Mouse (Mus musculus) cerebellum, adult 11 months (tissue): ENCODE results near the gene Nenf.

Experiments
- DNase-seq: peaks from one replicate; pipeline ENCODE4 v3.0.0; 2022

Gene Nenf

DNA sequence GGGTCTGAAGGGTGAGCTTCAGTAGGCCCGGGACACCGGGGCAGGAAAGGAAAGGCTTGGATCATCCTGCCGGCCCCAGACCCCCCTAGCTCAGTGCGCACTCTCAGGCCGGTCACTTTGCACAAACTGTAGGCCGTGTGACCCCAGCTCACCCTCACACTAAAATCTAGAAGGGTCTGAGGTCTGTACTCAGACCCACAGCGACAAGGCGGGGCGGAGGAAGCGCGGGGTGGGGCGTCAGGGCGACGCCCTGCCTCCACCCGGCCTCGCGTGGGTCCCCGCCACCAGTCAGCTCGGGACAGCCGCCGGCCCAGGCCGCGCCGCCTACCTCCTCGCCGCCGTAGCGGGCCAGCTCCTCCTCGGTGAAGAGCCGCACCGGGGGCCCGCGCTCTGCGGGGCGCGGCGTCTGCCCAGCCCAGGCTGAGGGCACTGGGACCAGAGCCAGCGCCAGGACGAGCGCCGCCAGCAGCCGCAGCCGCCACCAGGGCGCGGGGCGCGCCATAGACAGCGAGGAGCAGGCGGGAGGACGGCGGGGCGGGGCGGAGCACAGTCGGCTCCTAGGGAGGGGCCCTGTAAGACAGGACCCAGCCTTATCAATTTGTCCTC lies at the start of gene Nenf:
Gene Nenf, minus strand, starts transcription at position 604 of the 606 bp plus-strand sequence.
- peak; percentile 80 for DNase-seq

DNA sequence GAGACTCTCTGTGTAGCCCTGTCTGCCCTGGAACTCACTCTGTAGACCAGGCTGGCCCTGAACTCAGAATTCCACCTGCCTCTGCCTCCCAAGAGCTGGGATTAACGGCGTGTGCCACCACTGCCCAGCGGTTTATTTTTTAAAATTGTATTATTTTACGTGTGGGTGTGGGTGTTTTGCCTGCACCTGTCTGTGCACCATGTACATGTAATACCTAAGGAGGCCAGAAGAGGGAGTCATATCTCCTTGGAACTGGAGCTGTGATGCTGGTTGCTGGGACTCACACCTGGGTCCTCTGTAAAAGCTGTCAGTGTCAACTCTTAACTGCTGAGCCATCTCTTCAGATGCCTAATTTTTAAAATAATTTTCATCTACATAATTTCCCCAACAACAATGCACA lies 46.5 kb upstream of the Nenf start:
- DNase-seq = no peak

DNA sequence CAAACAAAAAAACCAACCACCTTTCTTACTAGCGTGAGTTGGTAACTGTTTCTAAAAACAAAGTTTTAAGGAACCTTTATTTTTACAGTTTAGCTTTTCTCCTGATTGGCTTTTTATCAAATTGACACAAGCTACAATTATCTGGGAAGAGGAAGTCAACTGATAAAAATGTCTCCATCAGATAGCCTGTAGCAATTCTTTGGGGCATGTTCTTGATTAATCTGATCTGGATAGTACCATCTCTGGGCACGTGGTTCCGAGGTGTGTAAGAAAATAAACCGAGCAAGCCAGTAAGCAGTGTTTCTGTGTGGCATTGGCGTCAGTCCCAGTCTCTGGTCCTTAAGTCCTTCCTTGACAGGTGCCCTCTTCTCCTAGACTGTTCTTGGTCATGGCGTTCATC lies 44.4 kb upstream of the Nenf start:
- no peak for DNase-seq

DNA sequence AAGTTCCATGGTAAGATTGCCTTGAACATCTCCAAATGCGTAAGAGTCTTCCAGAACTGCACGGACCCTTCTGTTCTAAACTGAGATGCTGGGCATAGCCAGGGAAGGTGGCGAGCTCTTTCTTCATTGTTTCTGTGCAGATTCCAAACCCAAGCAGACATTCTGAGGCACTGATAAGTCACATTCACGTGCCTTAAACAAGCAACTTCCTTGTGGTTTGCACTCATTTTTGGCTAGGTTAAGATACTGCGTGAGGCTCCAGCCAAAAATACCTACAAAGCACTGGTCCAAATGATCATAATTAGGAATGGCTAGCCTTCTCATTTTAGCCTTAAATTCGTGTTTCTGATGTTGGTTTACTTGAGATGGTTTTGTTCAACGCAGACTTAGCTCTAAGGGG lies 41.5 kb upstream of the Nenf start:
- no peak for DNase-seq

DNA sequence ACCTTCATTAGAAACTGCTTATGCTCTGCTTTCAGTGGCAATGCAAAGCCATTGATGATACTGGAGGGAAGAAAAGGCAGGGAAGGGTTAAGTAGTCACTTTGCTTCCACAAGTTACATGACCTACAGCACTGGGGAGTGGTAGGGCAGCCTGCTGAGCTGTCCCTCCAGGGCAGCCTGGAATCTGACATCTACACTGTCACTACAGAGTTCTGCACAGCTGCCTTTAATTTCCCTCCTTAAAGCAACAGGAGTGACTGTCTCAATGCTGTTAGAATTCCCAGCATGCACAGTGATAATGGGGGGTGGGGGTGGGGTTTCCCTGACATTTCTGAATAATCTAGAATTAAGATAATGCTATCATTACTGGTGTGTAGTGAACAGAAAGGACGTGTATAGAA lies 38.9 kb upstream of the Nenf start:
- DNase-seq = no peak

DNA sequence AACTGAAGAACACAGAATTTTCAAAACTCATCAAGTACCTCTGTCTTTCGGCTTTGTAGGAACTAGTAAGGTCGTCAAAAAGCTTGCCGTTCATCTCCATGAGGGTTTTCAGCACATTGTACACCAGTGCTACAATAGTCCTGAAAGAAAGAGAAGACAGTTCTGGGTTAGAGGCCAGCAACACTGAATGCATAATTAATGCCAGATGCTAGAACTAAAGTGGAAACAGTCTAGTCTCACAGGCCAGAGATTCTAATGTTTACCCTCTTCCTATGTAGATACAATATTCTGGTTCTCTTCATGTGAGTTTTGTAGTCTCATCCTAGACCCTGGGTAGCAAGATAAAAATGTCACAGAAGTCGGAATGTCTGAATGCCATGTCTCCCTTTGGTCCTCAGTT lies 35.8 kb upstream of the Nenf start:
- no peak for DNase-seq

DNA sequence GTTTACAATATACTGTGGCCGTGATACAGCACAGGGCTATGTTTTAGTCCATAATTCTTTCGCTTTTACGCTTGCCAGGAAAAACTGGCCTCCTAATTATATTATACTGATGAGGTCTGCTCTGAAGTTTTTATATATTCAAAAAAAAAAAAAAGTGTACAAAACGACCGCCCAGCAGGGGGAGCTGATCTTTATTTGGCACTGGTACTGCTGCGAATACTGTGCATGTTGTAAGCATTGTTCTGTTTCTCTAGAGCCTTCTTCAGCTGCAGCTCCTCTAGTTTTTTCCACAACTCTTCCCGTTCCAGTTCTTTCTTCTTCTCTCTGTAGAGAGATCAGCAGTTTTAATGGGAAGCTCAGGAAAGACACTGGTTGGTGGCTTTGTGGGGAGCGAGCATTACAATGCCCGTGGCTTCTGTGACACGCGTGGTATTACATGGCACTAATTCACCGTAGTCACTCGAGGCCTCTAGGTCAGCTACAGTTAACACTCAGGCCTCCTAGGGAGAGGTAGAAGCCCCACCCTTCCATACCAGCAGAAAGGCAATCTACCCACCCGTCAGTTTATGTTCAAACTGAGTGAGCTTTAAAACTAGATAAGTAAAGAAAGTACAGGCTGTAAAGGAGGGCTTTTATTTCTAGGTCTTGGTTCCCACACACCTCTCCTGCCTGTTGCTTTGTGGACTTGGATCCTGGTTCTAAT lies 34.9 kb upstream of the Nenf start:
- DNase-seq = no peak

DNA sequence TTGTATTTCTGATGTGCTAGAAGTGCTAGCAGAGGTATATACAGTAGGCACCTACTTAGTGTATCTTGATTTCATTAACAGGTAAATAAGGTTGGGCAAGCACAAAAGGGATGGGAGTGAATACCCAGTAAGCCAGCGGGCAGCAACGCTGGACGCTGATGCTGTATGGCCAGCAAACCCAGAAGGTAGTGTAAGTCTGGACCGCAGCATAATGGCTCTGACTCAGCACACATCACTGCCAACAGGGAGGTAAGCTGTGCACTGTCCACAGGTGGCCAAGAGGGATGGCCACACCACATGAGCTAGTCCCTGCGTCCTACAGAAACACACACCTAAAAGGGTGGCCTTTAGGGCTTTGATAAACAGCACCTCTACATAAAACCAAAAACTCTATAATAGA lies 32.4 kb upstream of the Nenf start:
- DNase-seq = no peak

DNA sequence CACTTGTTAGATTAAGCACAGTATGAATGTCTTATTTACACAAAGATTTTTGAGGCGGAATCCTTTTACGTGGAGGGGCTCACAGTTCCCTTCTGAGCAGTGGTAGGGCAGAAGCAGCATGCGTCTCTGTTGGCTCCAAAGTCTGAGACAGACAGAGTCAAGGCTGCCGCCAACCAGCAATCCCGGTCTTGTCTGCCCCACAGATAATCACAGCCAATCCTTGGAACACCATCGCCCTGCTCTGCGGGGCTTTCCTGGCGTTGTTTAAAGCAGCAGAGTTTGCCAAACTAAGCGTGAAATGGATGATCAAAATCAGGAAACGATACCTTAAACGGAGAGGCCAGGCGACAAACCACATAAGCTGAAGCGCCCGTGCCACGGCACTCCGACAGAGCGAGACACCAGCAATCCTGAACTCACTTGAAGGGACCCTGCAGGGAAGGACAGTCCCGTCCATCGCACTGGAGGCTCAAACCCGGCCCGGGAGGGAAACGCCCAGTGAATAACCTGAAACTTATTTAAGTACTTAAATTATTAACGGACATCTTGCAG lies 31.6 kb upstream of the Nenf start:
- DNase-seq = no peak

DNA sequence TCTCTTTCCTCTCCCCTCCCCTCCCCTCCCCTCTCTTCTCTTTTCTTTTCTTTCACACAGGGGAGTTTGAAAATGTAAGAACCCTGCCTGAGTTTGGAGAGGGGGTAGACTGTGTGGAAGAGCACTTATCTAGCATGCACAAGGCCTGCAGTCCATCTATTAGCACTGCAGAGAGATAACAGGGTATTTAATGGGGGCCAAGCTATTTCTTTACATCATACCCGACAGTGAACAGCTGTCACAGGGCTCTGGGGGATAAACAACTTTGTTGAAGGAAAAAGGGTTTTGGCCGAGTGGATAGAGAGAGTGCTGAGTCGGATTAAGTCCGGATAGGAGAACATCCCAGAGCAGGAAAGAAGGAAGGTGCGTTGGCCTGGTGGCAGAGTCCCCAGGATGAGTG lies 31.0 kb upstream of the Nenf start:
- DNase-seq = no peak

DNA sequence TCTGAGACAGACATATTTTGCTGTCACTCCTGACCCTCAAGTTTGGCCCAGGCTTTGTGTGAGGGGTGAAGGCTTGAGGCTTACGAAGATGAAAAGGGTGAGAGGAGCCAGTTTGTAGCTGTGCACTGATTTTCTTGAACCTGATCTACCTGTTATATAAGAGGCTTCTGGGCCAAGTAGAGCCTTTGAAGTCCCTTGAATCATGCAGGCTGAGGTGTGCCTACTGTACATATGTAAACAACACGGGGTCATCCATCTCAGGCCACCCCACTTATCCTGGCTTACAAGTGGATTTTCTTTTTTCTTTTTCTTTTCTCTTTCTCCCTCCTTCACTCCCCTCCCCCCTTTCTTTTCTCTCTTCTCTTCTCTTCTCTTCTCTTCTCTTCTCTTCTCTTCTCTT lies 30.6 kb upstream of the Nenf start:
- no peak for DNase-seq

DNA sequence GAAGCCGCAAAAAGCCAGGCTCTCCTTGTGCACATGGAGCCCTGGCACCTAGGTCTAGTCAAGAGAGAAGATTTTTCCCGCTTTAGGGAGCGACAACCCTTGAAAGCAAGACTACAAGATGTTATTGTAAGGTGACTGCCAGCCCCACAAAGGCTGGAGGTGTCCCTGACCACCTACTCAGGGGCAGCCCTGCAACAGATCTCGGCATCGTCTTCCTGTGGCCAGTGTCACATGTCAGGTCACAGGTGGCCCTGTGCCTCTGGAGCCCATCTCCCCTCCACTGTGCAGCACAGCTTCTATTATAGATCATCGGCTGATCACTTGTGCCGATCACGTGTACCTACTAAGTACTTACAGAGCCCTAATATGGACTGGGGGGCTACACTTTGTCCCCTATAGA lies 29.6 kb upstream of the Nenf start:
- DNase-seq = no peak

DNA sequence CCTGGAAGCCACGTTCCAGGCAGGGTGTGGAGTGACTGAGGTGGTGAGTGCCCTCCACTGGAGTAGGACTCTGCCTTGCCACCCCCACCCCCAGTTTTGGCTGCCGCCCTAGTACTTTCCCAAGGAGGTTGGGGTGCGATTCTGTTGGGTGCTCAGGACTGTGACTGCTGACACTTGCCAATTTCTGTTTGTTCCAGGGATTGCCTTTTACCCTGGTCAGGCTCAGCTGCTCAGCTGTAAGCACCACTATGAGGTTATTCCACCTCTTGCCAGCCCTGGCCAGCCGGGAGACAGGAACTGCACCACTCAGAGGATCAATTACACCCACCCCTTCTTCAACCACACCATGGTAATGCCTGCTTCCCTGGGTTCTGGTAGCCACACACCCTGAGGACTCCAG lies 22.5 kb upstream of the Nenf start:
- DNase-seq = no peak

DNA sequence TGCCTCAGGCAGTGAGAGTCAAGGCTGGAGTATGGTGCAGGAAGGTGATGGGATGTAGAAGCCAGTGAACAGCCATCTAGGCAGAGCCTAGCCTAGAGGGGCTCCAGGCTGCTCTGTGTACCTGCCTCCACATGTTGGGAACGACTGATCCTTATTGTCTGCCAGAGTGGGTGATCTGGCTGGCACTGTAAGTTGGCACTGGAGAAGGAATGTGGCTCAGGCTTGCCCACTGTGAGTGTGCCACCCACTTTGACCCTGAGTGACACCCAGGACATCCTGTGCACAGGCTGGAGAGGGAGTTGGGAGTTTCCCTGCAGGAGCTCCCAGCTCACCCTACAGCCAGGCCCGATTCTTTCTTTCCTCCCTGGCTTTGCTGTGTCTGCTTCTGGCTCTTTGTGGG lies 21.9 kb upstream of the Nenf start:
- DNase-seq = no peak

DNA sequence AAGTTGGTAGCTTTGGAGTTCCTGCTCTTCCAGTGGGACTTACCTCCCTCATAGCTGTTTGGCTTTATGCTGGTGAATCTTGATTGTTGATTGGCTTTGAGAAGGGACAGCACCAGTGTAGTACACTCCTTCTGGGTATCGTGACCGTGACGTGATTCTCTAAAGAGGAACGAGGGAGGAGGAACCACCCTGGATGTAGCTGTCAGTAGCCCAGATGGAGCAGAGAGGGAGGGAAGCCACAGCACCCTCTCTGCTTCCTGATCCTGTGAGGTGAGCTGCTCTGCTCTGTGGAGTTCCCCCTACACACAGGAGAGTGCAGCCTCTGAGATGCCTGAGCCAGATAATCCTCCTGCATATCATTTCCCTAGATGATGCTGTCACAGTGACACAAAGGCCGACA lies 16.5 kb upstream of the Nenf start:
- no peak for DNase-seq

DNA sequence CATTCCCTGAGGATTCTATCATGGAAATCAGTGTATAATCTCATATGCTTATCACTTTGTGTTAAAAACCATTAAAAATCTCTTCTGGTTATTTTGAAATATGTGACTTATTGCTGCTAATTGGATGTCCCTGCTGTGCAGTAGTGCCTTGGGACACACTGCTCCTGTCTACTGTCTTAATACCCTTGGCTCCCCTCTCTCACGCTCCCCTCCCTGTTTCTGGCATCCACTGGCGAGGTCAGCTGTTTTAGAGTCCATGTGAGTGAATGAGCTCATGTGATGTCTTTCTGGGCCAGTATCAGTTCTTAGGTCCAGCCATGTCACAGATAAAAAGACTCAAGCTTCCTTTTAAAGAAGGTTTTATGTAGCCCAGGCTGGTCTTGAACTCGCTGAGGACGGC lies 12.4 kb upstream of the Nenf start:
- DNase-seq = no peak

DNA sequence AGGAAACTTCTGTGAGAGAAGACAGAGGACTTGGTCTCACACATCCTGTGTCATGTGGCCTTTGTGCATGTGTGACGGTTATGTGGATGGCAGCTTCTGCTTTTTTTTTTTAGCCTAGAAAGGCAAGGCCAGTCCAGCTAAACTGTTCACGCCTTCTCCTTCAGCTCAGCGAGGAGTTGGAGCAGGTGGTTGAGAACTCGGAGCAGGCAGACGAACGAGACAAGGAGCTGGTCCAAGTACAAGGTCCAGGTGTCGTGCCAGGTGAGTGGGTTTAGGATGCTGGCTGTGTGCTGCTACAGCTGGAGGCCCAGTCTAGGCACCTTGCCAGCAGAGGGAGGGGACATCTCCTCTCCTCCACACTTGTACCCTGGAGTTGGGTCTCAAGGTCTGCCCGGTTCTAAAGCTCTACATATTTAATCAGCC lies 10.0 kb upstream of the Nenf start:
- no peak for DNase-seq

DNA sequence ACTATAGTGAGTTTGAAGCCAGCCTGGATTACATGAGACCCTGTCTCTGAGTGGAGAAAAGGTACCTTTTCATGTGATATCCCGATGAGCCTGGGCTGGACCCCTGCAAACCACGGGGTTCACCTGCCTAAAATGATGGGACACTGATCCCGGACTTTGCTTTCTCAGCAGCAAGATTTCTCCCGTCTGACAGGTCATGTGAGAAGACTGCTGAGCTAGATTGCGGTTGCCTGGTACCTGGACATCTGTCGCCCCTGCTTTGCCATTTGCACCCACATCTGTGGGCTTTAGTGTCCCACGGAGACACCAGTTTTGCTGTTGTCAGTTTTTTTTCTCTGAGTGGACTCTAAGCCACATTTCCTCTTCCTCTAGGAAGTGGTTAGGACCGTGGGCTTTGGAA lies 9.3 kb upstream of the Nenf start:
- DNase-seq = no peak

DNA sequence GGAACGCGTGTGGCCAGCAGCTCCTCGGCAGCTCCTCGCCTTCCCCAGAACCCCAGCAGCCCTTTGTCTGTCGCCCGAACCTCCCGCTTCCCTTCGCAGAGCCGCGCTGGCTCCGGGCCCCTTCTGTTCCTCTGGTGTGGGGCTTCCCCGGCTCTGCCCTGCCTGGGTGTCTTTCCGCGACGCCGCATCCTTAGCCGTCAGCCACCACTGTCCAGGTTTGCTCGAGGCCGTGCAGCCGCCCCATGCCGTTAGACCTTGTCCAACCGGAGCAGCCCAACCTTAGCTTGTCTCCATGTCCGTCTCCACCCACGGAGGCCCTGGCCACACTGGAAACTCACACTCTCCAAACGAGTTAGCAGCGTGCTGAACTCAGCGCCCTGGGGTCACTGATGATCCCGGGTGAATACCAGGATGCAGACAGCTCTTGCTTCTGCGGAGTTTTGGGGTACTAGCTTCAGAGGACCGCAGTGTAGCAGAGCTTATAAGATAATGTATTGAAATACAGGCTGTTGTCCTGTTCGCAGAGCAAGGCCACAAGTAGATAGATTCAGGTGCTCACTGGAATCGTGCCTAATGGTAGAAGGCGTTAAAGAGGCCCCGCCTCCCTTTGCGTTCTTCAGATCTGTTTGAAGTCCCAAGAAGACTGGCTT lies 8.4 kb upstream of the Nenf start:
- DNase-seq = no peak

DNA sequence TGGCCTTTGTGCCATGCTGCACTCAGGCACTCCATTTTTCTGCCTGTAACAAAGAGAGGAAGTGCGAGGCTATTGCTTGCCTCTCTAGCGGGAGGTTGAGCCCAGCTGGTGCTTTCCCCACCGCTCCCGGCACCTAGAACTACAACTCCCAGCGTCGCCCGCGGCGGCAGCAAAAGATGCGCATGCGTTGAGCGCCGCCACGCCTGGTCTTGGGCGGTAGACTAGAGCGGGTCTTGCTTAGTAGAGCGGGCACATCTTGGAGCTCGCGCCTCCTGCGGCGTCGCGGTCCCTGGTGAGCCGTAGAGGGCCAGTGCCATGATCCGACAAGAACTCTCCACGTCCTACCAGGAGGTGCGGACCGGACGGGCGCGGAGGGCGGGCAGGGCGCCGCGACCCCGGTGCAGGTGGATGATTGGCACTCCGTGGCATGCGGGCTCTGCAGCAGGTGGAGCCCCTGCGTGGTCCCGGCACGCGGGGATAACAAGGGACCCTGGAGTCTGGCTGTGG lies 7.8 kb upstream of the Nenf start, which contains the start of gene Tmem206:
Gene Tmem206, plus strand, starts transcription at position 187 of the 507 bp plus-strand sequence.
- peak; percentile 93 for DNase-seq

DNA sequence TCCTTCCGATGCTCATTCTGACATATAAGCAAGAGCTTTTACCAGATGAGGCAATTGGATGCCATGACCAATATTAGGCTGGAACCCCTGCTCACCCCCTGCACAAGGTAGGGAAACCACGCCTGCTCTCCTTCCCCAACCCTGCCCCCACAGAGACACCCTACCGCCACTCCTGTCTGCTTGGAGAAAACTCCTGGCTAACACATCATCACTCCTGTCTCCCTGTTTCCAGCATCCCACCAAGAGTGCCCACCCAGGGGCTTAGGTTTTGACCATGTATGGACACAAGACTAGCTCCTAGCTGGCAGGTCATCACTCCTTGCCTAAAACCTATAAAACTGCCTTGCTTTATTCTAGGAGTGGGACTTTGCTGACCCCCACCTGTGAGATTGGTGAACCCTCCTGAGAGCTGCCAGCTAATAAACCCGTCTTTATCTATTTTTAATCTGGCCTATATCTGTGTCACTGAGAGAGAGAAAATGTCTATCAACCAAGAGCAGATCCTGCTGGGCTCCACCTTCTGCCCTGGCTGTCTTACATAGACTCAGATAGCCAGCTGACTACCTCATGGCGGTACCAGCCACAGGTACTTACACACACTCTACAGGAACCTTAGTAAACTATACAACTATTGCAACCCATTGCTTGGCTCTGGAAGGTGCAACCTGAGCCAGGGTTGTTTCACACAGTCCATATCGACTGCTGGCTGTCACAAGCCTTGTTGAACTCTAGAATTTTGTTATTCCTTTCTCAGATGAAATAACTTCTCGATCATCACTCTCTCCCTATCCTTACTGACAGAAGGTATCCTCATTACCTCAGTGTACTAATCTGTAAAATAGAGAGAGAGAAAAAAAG lies 7.0 kb upstream of the Nenf start:
- DNase-seq = no peak

DNA sequence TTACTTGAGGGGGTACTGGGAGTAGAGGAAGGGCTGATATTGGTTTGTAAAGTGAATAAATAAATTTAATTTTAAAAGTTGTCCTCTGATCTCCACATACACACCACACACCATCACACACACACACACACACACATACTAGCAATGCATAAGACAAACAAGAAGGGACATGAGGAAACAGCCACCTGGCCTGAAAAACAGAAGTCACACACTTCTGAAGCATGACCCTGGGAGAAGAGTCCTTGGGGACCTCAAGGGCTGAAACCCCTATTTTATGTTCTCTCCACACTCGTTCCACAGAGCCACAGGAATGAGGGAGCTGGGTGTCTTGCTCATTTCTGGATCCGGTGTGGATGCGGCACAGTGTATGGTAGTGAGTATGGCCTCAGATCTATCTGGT lies 5.4 kb upstream of the Nenf start:
- no peak for DNase-seq

DNA sequence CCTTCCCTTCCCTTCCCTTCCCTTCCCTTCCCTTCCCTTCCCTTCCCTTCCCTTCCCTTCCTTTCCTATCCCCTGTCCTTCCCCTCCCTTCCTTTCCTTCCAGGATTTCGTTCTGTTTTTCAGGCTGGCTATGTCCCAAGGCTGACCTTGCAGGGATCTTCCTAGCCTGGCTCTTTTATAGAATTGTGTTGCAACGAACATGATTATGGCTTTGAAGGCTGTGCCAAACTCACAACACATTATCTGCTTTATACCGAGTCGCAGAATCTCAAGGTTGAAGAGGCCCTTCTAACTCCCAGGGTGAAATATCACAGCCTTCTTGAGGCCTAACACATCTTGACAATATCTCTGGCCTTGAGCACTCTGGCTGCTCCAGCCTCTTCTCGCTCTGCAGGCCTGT lies 692 bp upstream of the Nenf start:
- DNase-seq = no peak
